Mouse (Mus musculus): ENCODE data around the gene Dtx2. TPM values are rescaled to one million over a fixed set of nuclear protein-coding genes. Genes with fewer than 3 reads are reported as not detected.
"Not testable (repeated sequence)": the region's sequence is repeated elsewhere in the genome, so short reads cannot be mapped to it uniquely, and the experiment has no call there.

The Dtx2 gene
- polyA plus RNA-seq, 1 experiment from 2014 or later: 6.9 TPM

- Histone ChIP-seq H3K4me1 (replicated peaks) (peaks cover 4% of the 10 kb centered on the region), H3K4me3 (replicated peaks) (no peak overlapping the region), H3K9ac (no peak overlapping the region), H3K36me3 (replicated peaks) (no peaks in the 10 kb centered on the region), H3K27ac (replicated peaks) (no peak overlapping the region), H3K4me2 (no peak overlapping the region), H3K9me3 (replicated peaks) (no peaks in the 10 kb centered on the region), H3K27me3 (no peaks in the 10 kb centered on the region)
- 4% methylated on average over 10 of the region's 10 CpGs for WGBS (ENCODE audit: insufficient replicate concordance)
- ATAC-seq (ENCODE audit: insufficient read depth): no peak
Measured at GRCm38 (mm10) chr5:136045987-136046386, 51.4 kb downstream of the Dtx2 start.

DNA sequence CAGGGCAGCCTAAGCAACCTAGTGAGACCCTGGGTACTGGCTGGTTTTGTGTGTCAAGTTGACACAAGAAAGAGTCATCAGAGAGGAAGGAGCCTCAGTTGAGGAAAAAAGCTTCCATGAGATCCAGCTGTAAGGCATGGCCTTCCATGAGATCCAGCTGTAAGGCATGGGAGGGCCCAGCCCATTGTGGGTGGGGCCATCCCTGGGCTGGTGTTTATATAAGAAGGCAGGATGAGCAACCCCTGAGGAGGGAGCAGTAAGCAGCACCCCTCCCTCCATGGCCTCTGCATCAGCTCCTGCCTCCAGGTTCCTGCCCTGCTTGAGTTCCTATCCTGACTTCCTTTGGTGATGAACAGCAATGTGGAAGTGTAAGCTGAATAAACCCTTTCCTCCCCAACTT is 53.9 kb downstream of the Dtx2 start:
- not testable (repeated sequence) for H3K27ac ChIP-seq (replicated peaks); H3K9ac ChIP-seq

DNA sequence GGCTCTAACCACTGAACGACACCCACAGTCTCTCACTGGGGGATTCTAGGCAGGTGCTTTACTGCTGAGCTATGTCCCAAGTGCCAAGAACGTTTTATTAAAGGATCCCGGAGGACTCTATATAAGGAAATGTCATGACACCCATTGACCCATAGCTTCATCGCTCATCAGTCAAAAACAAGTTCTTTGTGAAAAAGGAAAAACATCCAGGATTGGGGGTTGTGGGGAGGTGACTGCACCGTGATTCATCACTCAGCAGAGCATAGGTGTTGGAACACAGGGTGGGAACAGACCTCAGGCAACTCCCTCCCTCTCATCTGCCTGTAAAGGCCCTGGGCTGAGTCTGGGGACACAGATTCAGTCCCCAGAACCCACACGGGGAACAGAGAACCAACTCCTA is 55.3 kb downstream of the Dtx2 start:
- Histone ChIP-seq H3K4me3 (replicated peaks) (no peak overlapping the region), H3K36me3 (replicated peaks) (no peaks in the 10 kb centered on the region), H3K27me3 (no peaks in the 10 kb centered on the region), H3K9me3 (replicated peaks) (no peaks in the 10 kb centered on the region), H3K4me2 (no peak overlapping the region), H3K27ac (replicated peaks) (no peak overlapping the region), H3K9ac (no peak overlapping the region), H3K4me1 (replicated peaks) (no peaks in the 10 kb centered on the region)
- WGBS (ENCODE audit: insufficient replicate concordance): 54% methylated on average over 6 of the region's 6 CpGs
- no peak for ATAC-seq (ENCODE audit: insufficient read depth)

More for the DNA sequence above, 53.9 kb downstream of the Dtx2 start:
- not testable (repeated sequence) for H3K27me3 ChIP-seq; ATAC-seq (ENCODE audit: insufficient read depth); H3K4me2 ChIP-seq; H3K36me3 ChIP-seq (replicated peaks); H3K4me3 ChIP-seq (replicated peaks); H3K9me3 ChIP-seq (replicated peaks); H3K4me1 ChIP-seq (replicated peaks)

DNA sequence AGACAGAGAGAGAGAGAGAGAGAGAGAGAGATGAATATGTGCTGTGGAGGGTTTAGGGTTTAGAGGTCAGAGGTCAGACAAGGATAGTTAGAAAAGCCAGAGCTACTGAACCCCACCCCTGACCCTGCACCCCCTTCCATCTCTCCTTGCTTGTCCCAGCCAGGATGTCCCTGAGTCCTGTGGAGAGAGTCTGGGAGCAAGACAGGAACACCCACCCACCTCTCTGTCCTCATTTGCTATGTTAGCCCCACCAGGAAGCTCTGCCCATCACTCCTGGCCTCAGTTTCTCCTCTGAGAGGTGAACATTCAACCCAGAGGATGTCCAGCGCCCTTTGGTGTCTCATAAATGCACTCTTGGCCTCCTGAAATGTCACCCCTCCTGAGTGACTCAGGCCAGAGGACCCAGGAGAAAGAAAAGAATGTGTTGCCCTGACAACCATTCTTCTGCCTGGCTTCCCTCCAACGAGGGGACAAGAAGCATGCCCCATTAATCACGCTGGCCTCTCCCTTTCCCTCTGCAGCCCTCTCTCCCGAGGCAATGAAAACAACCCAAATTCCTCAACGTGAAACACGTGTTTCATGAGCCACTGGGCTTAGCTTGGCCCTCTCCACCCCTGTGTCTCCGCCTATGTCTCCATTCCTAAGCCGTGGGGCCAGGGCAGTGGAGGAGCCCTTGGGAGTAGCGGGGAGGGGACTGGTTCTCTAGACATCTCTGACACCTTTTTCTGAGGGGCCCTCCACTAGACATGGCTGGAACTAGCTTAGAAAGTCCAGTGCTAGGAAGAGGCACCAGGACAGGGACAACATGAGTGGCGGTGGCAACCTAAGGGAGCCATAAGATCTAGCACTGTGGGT is 56.9 kb downstream of the Dtx2 start:
- Histone ChIP-seq H3K4me3 (replicated peaks) (no peak overlapping the region), H3K4me2 (no peak overlapping the region), H3K27me3 (no peaks in the 10 kb centered on the region), H3K9me3 (replicated peaks) (no peaks in the 10 kb centered on the region), H3K9ac (no peak overlapping the region), H3K4me1 (replicated peaks) (no peaks in the 10 kb centered on the region), H3K36me3 (replicated peaks) (no peaks in the 10 kb centered on the region), H3K27ac (replicated peaks) (no peak overlapping the region)
- 28% methylated on average over 10 of the region's 10 CpGs for WGBS (ENCODE audit: insufficient replicate concordance)
- no peak for ATAC-seq (ENCODE audit: insufficient read depth)

DNA sequence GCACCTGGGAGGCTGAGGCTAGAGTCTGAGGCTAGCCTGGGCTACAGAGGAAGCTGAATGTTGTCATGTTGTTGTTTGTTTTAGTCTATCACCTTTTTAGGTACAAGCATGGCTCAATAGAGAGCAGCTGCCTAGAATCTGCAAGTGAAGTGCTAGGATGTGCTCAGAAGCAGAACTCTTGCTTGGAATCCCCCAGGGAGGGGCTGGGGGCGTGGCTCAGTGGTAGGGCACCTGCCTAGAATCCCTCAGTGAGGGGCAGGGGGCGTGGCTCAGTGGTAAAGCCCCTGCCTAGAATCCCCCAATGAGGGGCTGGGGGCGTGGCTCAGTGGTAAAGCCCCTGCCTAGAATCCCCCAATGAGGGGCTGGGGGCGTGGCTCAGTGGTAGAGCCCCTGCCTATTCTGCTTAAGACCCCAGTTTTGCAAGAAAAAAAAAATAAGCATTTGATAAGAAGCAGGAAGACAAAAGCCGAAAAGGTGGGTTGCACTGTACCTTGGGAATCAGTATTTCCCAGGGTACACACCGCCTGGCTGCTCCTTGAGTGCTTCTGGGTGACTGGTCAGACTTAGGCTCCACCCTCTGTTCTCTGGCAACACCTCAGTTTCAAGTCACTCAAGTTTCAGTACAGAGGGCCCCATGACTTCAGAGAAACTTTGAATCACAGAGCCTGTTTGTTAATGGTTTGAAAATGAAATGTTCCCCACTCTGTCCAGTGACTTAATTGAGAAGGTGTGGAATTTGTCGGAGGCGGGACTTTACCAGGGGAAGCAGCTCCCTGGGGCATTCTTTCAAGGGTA is 58.5 kb downstream of the Dtx2 start:
- no peak overlapping the region for H3K9ac ChIP-seq
- H3K27me3 ChIP-seq: peaks cover 8% of the 10 kb centered on the region; the same call in 1 of the 2 replicates
- no peak for ATAC-seq (ENCODE audit: insufficient read depth)
- no peak overlapping the region for H3K4me3 ChIP-seq (replicated peaks)
- H3K4me2 ChIP-seq: no peak overlapping the region
- H3K36me3 ChIP-seq (replicated peaks): no peaks in the 10 kb centered on the region
- WGBS (ENCODE audit: insufficient replicate concordance): 56% methylated on average over 8 of the region's 8 CpGs
- H3K9me3 ChIP-seq (replicated peaks): no peaks in the 10 kb centered on the region
- no peak overlapping the region for H3K27ac ChIP-seq (replicated peaks)
- no peaks in the 10 kb centered on the region for H3K4me1 ChIP-seq (replicated peaks)

DNA sequence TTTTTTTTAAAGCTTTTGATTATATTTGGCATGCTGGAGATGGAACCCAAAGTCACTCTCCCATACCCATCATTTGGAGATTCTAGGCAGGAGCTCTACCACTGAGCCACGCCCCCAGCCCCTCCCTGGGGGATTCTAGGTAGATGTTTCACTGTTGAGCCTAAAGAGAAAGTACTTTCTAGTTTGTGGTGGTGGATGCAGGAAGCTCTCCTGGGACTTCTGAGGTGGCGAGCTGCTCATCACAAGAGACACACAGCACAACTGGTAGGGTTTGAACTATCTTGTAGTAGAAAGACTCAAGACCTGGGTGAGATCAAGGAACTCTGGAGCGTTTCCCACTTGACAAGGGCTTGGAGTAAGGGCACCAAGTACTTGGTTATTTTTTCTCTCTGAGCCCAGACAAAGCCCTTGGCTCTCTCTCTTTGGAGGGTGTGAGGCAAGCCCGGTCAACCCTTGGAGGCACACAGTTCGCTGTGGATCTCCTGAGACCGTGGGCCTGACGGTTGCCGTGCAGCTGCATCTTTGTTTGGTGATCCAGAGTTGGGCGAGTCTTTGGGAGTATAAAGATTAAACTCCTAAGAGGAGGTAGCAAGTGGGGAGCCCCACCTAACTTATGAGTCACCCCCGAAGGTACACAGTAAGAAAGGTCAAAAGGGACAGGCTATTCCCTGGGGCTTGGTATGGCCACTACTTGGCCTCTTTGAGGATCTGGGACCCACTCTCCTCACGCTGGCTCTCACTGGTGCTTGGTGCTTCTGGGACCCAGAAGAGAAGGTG is 59.9 kb downstream of the Dtx2 start, which contains the start of gene Upk3bl:
Gene Upk3bl, plus strand, starts transcription at position 192 of the 777 bp plus-strand sequence.
- ATAC-seq (ENCODE audit: insufficient read depth): no peak
- H3K27me3 ChIP-seq: peaks cover 16% of the 10 kb centered on the region; the same call in 1 of the 2 replicates
- H3K4me1 ChIP-seq (replicated peaks): no peaks in the 10 kb centered on the region
- WGBS (ENCODE audit: insufficient replicate concordance): 70% methylated on average over 11 of the region's 11 CpGs
- H3K9ac ChIP-seq: no peak within 1 kb of the TSS
- no peaks in the 10 kb centered on the region for H3K9me3 ChIP-seq (replicated peaks)
- no peak within 1 kb of the TSS for H3K27ac ChIP-seq (replicated peaks)
- H3K4me2 ChIP-seq: no peak within 1 kb of the TSS
- H3K4me3 ChIP-seq (replicated peaks): no peak within 1 kb of the TSS
- no peaks in the 10 kb centered on the region for H3K36me3 ChIP-seq (replicated peaks)

GRCm38 (mm10) chr5:136056062-136056461 is 61.5 kb downstream of the Dtx2 start:
- 34% methylated on average over 4 of the region's 4 CpGs for WGBS (ENCODE audit: insufficient replicate concordance)
- Histone ChIP-seq H3K27me3 (peaks cover 27% of the 10 kb centered on the region; the same call in 1 of the 2 replicates), H3K4me3 (replicated peaks) (no peak overlapping the region), H3K9me3 (replicated peaks) (no peaks in the 10 kb centered on the region), H3K4me2 (no peak overlapping the region), H3K36me3 (replicated peaks) (no peaks in the 10 kb centered on the region), H3K9ac (no peak overlapping the region), H3K27ac (replicated peaks) (no peak overlapping the region), H3K4me1 (replicated peaks) (no peaks in the 10 kb centered on the region)
- no peak for ATAC-seq (ENCODE audit: insufficient read depth)

DNA sequence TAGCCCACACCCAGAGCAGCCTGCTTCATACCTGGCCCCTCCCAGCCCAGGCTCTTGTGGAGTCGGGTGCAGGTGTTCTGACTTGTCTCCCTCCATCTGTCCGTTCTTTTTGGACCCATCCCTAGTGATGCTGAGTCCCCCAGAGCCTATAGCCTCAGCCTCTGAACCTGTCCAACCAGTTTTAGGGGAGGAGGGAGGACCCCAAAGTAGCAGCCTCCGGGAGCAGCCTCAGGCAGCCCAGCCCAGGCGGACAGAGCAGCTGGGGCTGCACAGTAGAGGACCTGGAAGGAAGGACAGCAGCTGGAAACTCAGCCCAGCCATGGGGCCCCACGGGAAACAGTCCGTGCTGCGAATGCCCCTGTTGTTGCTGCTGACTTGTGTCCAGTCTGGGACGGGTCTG is 62.5 kb downstream of the Dtx2 start:
- H3K36me3 ChIP-seq (replicated peaks): no peaks in the 10 kb centered on the region
- H3K4me1 ChIP-seq (replicated peaks): no peaks in the 10 kb centered on the region
- H3K9me3 ChIP-seq (replicated peaks): no peaks in the 10 kb centered on the region
- H3K4me2 ChIP-seq: no peak overlapping the region
- no peak overlapping the region for H3K9ac ChIP-seq
- H3K27me3 ChIP-seq: peaks cover 32% of the 10 kb centered on the region; the same call in 1 of the 2 replicates
- no peak overlapping the region for H3K27ac ChIP-seq (replicated peaks)
- no peak overlapping the region for H3K4me3 ChIP-seq (replicated peaks)
- WGBS (ENCODE audit: insufficient replicate concordance): 28% methylated on average over 8 of the region's 8 CpGs
- no peak for ATAC-seq (ENCODE audit: insufficient read depth)

- no peak overlapping the region for H3K27ac ChIP-seq (replicated peaks)
- no peak overlapping the region for H3K9ac ChIP-seq
- H3K36me3 ChIP-seq (replicated peaks): no peaks in the 10 kb centered on the region
- no peak overlapping the region for H3K4me3 ChIP-seq (replicated peaks)
- H3K27me3 ChIP-seq: peaks cover 32% of the 10 kb centered on the region; the same call in 1 of the 2 replicates
- no peak for ATAC-seq (ENCODE audit: insufficient read depth)
- H3K4me1 ChIP-seq (replicated peaks): no peaks in the 10 kb centered on the region
- no peaks in the 10 kb centered on the region for H3K9me3 ChIP-seq (replicated peaks)
- 7% methylated on average over 12 of the region's 12 CpGs for WGBS (ENCODE audit: insufficient replicate concordance)
- no peak overlapping the region for H3K4me2 ChIP-seq
Measured at GRCm38 (mm10) chr5:136061567-136061966, 67.0 kb downstream of the Dtx2 start.

DNA sequence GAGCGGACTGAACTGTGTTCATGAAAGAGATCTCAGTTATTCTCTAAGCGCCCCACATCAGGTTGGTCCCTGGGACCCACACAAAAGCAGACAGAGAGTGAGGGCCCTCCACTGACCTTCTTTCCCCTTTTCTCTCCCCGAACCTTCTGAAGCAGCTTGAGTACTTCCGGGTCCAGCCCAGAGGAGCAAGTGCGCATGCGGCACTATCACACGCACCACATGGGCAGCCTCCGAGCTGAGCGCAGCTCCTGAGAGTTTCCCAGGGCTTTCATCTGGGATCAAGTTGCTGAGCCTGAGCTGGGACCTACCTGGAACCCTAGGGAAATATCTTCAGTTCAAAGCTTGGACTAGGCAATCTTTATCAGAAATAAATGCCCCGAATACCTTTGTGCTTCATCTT is 69.3 kb downstream of the Dtx2 start:
- H3K9ac ChIP-seq: no peak overlapping the region
- no peak overlapping the region for H3K4me3 ChIP-seq (replicated peaks)
- H3K9me3 ChIP-seq (replicated peaks): no peaks in the 10 kb centered on the region
- H3K36me3 ChIP-seq (replicated peaks): no peaks in the 10 kb centered on the region
- ATAC-seq (ENCODE audit: insufficient read depth): no peak
- no peak overlapping the region for H3K27ac ChIP-seq (replicated peaks)
- 75% methylated on average over 10 of the region's 10 CpGs for WGBS (ENCODE audit: insufficient replicate concordance)
- peaks cover 21% of the 10 kb centered on the region; the same call in 1 of the 2 replicates for H3K27me3 ChIP-seq
- H3K4me1 ChIP-seq (replicated peaks): no peaks in the 10 kb centered on the region
- no peak overlapping the region for H3K4me2 ChIP-seq
